Mouse (Mus musculus) cerebellum, adult 18-20 months (tissue): Measurements from ENCODE around the gene Kit.

Source experiments
- DNase-seq, 2 experiments: peaks; one replicate each; pipeline ENCODE4 v3.0.0; 2021

Kit gene

DNA sequence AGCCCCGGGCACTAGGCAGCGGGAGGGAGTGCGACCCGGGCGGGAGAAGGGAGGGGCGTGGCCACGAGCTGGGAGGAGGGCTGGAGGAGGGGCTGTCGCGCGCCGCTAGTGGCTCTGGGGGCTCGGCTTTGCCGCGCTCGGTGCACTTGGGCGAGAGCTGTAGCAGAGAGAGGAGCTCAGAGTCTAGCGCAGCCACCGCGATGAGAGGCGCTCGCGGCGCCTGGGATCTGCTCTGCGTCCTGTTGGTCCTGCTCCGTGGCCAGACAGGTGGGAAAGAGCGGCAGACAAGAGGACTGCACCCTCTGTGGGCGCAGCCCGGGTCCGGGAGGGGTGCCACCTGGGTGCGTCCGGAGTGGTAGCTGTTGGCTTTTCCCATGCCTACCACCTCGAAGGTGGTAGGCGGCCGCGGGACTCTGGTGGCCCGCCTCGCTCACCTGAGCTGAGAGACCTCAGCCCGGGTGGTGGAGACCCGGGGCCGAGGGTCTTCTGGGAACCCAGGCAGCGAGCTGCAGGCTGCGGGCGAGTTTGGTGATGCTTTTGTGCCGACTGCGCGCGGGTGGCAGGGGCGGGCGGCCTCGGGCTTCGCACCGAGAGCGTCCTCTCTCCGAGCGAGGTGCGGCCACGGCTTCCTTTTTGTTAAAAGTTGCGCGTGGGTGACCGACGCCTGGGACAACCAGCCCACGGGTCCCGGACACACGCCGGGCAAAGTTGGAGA is at the start of gene Kit:
Gene Kit (plus strand): TSS at position 65 of the 715 bp plus-strand sequence.
- DNase-seq = peak; percentile 37 to 41

GRCm38 (mm10) chr5:75536156-75536555 is 38.6 kb upstream of the Kit start:
- no peak for DNase-seq

DNA sequence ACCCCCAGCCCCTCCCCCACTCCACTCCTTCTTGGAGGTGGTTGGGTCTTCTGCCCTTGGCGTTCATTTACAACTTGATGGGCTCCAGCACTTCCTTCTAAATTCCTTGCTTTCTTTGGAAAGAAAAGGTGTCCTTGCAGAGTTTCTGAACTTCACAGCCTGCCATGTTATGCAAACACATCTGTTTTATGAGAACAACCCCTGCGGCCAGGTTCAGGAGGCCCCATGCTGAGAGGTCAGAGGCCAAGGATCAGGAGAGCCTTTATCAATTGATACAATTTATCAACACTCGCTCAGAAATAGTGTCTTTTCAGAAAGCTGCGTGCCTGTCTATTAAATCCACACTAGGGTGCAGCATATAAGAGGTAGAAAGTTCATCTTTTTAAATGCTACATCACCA is 37.0 kb upstream of the Kit start:
- no peak for DNase-seq

DNA sequence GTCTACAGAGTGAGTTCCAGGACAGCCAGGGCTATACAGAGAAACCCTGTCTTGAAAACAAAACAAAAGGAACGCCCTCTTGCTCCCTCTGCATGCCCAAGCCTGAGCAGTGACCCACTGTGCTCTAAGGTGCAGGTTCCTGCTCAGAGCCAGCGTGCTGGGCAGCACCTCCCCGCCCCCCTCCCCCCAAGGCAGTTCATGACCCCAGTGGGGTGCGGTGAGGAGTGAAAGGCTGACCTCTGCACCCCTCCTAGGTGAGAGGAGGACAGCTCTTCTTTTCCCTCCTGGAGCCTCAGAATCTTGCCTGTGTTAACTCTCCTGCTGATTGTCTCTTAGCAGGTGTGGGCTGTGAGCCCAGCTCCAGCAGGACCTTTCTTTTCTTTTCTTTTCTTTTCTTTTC is 36.3 kb upstream of the Kit start:
- no peak for DNase-seq

DNA sequence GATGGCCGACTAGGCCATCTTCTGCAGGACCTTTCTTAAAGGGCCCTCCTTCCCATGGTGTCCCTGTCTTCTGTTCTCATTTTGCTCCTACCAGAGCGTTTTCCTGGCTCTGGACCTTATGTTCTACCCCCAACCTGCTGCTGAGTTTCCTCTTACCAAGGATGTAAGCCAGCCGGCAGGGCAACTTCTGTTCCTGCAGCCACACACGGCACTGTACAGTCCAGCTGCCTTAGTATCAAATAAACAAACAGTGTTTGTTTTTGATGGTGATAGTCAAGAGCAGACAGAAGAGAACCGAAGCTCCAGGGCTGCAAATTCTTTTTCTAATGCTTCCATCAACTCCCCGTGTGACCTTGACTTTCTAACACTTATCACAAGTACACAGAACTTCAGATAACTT is 35.6 kb upstream of the Kit start:
- DNase-seq = no peak

DNA sequence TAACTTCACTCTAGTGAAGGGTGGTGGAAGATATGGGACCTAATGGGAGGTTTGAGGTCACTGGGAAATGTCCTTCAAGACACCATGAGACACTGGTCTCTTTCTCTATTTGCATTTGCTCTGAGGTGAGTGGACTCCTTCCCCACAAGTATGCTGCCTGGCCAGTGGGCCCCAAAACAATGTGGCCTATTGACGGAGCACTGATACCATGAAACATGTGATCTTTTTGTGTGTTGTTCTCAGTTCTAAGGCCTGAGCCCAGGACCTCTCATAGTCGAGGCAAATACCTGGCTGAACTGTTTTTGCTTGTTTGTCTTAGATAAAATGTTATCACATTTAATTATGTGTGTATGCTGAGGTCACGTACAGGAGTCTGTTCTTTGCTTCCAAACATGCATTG is 31.0 kb upstream of the Kit start:
- no peak for DNase-seq

DNA sequence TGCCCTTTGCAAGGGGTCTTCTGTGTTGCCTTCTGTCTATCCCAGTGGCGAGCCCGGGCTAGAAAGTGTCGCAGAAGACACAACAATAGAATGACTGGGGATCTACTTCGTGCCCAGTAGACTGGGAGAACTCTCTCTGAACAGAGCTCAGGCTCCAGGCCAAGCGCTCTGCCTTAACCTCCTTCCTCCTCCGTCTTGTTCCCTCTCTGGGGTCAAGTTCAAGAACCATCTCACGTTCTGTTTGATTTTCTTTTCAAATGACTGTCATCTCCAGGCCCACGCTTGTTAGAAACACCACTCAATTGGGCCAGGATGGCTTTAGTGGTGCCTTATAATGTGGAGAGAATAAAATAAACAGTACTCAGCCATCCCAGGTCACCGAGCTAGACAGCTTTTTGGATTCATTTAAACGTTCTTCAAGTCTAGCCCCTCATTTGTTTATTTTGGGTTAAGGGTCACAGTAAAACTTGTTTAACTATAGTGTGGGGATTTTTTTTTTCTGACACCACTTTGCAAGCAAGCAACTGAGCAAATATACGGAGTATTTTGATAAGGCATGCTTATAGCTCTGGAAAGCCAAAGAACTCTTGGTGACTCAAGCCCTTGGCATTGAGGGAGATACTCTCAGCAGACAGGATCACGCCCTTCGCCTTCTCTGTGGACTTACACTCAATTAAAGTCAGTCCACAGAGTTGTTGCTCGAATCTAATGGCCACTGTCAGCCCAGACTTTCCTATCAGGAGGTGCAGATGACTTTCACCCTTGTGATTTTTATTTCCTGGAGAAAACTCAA is 30.0 kb upstream of the Kit start:
- DNase-seq = no peak

- DNase-seq = no peak
Measured at GRCm38 (mm10) chr5:75545265-75545643, 29.5 kb upstream of the Kit start.

GRCm38 (mm10) chr5:75553021-75553420 is 21.7 kb upstream of the Kit start:
- no peak for DNase-seq

DNA sequence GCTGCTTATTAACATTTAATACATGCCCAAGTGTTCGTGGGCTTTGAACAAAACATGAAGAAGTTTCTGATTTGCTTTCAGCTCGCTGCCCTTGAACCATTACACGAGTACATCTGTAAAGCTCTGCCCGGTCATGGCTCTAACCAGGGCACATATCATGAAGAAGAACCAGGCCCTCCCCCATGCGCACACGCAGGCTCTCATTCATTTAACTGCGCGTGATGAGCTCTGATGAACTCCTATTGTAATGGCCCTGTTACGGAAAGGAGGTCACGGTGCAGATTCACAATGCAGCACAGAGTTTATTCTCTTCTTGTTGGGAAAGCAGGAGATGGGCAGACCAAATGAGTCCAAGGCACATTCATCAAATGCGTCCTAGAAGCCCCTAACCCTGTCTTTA is 17.1 kb upstream of the Kit start:
- no peak for DNase-seq

- DNase-seq = no peak
Measured at GRCm38 (mm10) chr5:75559291-75559690, 15.4 kb upstream of the Kit start.

DNA sequence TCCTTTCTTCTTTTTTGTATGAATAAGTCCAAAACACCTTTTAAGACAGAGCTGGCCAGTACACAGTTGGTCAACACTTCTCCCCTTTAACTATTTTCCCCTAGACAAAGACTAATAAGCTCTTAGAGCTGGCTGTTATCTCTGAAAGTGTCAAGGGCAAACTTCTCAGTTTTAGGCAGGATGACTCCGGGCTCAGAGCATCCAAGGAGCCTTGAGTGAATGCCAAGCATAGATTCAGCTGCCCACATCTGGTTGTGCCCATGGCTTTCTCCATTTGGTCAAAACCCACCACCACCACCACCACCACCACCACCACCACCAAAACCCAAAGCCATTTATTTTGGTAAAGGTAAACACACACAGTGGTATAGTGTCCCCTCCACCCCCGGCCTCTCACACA is 13.5 kb upstream of the Kit start:
- no peak for DNase-seq

DNA sequence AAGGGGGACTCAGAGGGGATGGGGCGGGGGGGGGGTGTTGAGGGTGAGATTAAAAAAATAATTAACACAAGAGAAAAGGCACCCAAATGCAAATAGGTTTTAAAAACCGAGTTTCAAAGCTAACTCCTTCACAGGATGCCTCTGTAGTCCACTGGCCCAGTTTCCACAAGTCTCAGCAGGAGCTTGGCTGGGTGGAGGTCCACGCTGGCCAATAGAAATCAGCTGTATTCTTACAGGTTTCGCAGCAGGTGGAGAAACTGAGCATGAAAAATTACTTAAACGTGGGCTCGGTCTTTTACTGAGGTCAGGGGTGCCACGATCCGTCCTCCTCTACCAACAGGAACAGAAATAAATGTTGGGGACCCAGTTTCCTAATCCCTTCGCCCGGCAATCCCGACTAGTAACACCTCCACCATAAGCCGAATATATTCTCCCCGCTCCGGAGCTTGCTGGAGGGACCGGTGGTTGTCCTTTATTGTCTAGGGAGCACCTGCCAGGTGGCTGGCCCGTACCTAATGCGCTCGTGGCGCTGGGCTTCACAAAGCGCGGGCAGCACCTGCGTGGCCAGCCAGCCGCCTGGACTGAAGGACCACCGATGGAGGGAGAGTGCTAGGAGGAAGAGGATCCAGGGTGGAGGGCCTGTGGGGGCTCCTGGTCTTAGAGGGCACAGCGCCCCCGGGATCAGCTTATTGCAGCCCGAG is 415 bp upstream of the Kit start:
- no peak for DNase-seq

DNA sequence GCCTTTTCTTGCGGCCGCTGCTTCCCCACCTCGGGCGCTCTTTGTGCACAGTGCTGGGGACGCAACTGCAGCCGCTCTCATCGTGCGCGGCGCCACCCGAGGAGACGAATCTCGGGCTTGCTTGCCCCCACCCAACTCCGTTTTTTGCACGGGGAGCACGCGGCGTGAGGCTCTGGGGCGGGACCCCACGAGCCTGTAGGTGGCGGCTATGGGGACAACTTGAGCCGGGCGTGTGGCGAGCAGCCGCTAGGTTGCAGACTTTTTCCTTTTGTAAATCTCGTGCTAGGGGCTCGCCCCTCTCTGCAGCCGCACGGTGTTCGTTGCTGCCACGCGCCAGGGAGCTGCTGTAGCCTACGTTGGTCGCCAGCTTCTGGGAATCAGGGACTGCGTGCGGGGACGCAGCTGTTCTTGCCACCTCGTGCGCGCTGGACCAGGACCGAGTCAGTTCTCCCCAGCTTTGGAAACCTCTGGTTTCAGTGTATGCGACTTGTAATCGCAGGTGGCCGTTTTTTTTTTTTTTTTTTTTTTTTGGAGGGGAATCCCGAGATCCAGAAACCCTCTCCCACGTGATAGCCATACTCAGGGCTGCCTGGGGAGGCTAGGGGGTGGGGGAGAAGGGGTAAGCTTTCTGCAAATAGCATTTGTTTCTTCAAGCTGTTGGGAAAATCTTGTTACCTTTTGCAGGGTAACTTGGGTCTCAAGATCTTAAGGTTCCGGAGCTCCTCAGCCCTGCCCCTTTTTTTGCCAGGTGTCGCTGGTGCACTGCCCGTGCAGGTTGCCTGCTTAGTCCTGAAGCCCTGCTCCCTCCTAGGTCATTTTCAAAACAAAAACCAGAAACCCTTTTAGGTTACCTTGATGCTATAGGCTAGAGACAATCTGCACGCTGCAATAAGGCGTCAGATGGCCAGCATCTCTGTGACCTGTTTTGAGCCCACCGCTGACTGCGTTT is 1.1 kb downstream of the Kit start:
- DNase-seq = peak in 1 of 2 experiments; percentile 11

GRCm38 (mm10) chr5:75576741-75577140 is 2.0 kb downstream of the Kit start:
- no peak for DNase-seq

DNA sequence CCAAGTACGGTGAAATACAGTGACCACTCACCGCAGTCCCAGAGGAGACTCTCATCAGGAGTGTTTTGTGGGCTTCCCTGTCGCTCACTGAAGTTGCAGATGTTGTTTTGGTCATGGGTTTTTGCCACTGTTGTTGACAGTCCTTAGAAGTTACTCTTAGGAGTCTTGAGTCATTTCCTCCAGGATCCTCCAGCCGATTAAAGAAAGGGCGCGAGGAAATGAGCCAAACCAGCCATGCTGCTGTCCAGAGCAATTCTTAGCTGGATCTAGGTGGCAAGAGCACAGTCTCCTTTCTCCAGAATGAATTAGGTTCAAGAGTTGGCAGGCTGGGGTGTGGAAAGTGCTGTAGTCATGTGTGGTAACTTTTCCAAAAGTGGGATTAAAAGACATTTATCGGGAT is 3.4 kb downstream of the Kit start:
- DNase-seq = no peak

DNA sequence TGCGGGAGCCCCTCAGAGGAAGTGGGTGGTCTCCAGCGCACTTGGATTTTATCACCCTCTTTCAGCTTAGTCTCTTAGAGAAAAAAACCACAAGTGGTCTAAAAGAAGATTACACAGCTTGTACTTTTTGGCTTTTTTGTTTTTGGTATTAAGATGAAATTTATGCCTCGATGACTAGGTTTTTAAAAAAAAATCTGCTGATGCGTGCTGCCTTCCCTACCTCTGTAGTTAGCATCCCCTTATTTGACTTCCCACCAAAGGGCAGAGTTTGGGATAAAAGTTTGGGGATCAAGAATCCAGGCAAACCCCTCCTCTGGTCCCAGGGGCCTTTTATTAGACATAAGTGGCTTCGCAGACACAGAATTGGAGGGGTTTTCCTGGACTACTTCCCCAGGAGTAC is 4.5 kb downstream of the Kit start:
- DNase-seq = no peak

- no peak for DNase-seq
Measured at GRCm38 (mm10) chr5:75579646-75580268, 5.0 kb downstream of the Kit start.

GRCm38 (mm10) chr5:75581926-75582325 is 7.2 kb downstream of the Kit start:
- DNase-seq = no peak

- no peak for DNase-seq
Measured at GRCm38 (mm10) chr5:75587781-75588180, 13.1 kb downstream of the Kit start.

- no peak for DNase-seq
Measured at GRCm38 (mm10) chr5:75589552-75590346, 15.0 kb downstream of the Kit start.
